Mouse (Mus musculus): ENCODE data around the gene Pdia3. TPM values are rescaled to one million over a fixed set of nuclear protein-coding genes. Genes with fewer than 3 reads are reported as not detected.
A peak's percentile ranks its signal among the peaks of the same experiment; 100 is the strongest.

Gene Pdia3
- polyA plus RNA-seq, 1 experiment from 2014 or later: 547 TPM

DNA sequence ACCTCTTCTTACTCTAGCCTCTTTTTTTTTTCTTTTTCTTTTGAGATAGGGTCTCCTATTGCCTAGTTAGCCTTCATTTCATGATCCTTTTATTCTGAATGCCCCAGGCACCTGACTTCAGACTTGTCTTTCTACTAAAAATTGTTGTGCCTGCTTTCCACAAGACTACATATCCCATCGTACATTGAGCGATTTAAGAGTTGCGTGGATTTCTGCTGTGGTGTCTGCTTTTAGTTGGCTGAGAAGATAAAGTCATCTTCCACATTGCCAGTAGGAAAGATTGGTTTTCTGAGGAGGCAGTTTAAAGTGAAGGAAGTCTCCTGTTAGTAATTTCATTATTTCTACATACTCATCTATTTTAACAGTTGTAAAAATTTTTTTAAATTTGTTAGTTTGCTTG is 2.0 kb downstream of the Pdia3 start:
- no peak overlapping the region for H3K27ac ChIP-seq
- H3K9me3 ChIP-seq (replicated peaks): no peaks in the 10 kb centered on the region
- H3K4me2 ChIP-seq (replicated peaks): peak overlapping the region; percentile 70
- no peaks in the 10 kb centered on the region for H3K27me3 ChIP-seq
- peak overlapping the region; percentile 96; the same call in 1 of the 2 replicates for H3K9ac ChIP-seq
- peak overlapping the region; percentile 92 for H3K4me3 ChIP-seq
- 92% methylated on average over 3 of the region's 3 CpGs for WGBS
- ATAC-seq (ENCODE audit: low FRiP score): no peak
- H3K36me3 ChIP-seq: peaks cover 15% of the 10 kb centered on the region
- peaks cover 29% of the 10 kb centered on the region for H3K4me1 ChIP-seq

DNA sequence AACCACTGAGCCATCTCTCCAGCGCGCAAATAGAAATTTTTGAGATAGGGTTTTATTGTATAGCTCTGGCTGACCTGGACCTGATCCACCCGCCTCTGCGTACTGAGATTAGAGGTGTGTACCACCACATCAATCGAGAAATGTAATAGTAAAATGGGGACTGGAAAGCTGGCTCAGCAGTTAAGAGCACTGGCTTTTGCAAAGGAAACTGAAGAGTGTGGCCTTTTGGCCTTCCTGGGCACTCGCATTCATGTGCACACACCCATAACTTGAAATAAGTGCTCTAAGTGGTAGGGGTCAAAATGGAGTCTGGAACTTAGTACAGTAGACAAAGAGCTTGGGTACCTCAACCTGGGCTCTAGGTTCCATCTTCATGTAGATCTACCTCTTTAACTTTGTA is 2.8 kb downstream of the Pdia3 start:
- ATAC-seq (ENCODE audit: low FRiP score): no peak
- Histone ChIP-seq H3K4me2 (replicated peaks) (peak overlapping the region; percentile 13; the same call in 1 of the 2 replicates), H3K4me3 (no peak overlapping the region), H3K27ac (no peak overlapping the region), H3K9ac (no peak overlapping the region), H3K4me1 (peaks cover 29% of the 10 kb centered on the region), H3K27me3 (no peaks in the 10 kb centered on the region), H3K9me3 (replicated peaks) (no peaks in the 10 kb centered on the region), H3K36me3 (peaks cover 17% of the 10 kb centered on the region)
- 95% methylated on average over 6 of the region's 6 CpGs for WGBS

DNA sequence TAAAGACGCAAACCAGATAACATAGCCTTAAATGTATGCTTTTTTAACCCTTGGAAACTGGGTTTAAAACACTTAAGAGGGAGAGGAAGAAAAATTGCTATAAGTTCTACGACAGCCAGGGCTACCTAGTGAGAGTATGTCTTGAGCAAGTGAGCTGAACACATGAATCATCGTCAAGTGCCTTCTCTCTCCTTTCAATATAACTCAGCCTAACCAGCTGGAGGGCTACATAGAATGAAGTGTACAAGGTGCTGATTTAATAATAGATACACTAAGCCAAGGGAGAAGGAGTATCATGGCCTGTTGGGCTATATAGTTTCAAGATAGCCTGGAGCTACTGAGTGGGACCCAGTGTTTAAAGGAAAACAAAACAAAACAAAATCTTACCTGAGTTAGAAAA is 4.9 kb downstream of the Pdia3 start:
- H3K27ac ChIP-seq: no peak overlapping the region
- H3K36me3 ChIP-seq: peaks cover 32% of the 10 kb centered on the region
- H3K27me3 ChIP-seq: no peaks in the 10 kb centered on the region
- no peak overlapping the region for H3K9ac ChIP-seq
- ATAC-seq (ENCODE audit: low FRiP score): no peak
- no peak overlapping the region for H3K4me3 ChIP-seq
- no peak overlapping the region for H3K4me2 ChIP-seq (replicated peaks)
- H3K4me1 ChIP-seq: peaks cover 27% of the 10 kb centered on the region
- H3K9me3 ChIP-seq (replicated peaks): no peaks in the 10 kb centered on the region
- WGBS: 92% methylated on average over 3 of the region's 3 CpGs

DNA sequence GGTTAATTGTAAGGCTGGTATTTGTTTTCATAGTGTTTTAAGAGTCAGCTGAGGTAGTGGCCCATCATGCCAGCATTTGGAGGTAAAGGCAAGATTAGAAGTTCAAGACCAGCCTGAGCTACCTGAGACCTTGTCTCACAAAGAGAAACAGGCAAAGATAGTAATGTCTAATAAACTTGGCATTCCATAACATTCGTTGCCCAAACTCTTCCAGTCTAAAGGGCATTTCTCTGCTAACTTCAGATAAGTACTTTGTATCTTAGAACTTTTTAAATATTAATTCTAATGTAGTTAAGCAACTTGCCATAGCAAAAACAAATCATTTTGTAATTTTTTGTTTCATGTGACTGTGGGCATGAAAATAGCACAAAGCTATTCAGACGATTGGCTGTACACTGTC is 9.6 kb downstream of the Pdia3 start:
- Histone ChIP-seq H3K36me3 (peaks cover 69% of the 10 kb centered on the region), H3K27me3 (no peaks in the 10 kb centered on the region), H3K4me3 (no peak overlapping the region), H3K27ac (no peak overlapping the region), H3K9ac (no peak overlapping the region), H3K4me1 (peaks cover 5% of the 10 kb centered on the region; the same call in 1 of the 2 replicates), H3K9me3 (replicated peaks) (no peaks in the 10 kb centered on the region), H3K4me2 (replicated peaks) (no peak overlapping the region)
- WGBS: 97% methylated on average over 2 of the region's 2 CpGs
- no peak for ATAC-seq (ENCODE audit: low FRiP score)

DNA sequence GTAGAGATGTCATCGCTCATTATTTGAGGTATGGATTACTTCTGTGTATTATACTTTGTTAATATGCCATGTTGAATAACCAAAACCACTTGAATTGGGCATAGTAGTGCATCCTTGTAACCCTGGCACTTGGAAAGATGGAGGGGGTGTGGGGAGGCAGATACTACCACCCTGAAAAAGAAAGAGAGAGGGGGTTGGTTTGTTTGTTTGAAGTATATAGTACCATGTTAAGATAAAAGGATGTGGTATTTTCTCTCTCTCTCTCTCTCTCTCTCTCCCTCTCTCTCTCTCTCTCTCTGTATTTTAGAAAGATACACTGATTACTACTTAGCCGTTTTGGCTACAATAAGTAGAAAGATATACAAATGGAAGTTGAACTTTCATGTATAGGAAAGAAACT is 12.3 kb downstream of the Pdia3 start:
- Histone ChIP-seq H3K4me2 (replicated peaks) (no peak overlapping the region), H3K27ac (no peak overlapping the region), H3K9me3 (replicated peaks) (no peaks in the 10 kb centered on the region), H3K4me1 (no peaks in the 10 kb centered on the region), H3K4me3 (no peak overlapping the region), H3K36me3 (peaks cover 85% of the 10 kb centered on the region), H3K9ac (no peak overlapping the region), H3K27me3 (no peaks in the 10 kb centered on the region)
- no peak for ATAC-seq (ENCODE audit: low FRiP score)
- WGBS: 97% methylated on average over 2 of the region's 2 CpGs

DNA sequence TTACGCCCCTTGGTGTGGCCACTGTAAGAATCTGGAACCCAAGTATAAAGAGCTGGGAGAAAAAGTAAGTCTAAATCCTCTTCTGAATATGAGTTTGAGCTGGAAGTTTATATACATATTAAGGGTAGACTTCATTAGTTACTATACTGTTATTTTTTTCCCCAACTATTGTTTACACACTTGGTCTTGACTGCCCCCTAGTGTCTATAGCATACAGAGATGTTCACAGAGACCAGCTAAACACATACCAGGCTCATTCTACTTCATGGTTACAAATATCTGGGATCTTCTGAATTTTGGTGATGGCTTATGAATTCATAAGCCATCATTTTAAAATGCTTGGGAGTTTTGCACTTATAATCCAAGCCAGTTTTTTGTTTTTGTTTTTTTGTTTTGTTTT is 21.3 kb downstream of the Pdia3 start:
- no peak overlapping the region for H3K9ac ChIP-seq
- no peak overlapping the region for H3K4me2 ChIP-seq (replicated peaks)
- peaks cover 92% of the 10 kb centered on the region for H3K36me3 ChIP-seq
- H3K9me3 ChIP-seq (replicated peaks): no peaks in the 10 kb centered on the region
- WGBS: 97% methylated on average over 1 of the region's 1 CpGs
- H3K27me3 ChIP-seq: no peaks in the 10 kb centered on the region
- no peaks in the 10 kb centered on the region for H3K4me1 ChIP-seq
- no peak for ATAC-seq (ENCODE audit: low FRiP score)
- no peak overlapping the region for H3K4me3 ChIP-seq
- H3K27ac ChIP-seq: no peak overlapping the region

DNA sequence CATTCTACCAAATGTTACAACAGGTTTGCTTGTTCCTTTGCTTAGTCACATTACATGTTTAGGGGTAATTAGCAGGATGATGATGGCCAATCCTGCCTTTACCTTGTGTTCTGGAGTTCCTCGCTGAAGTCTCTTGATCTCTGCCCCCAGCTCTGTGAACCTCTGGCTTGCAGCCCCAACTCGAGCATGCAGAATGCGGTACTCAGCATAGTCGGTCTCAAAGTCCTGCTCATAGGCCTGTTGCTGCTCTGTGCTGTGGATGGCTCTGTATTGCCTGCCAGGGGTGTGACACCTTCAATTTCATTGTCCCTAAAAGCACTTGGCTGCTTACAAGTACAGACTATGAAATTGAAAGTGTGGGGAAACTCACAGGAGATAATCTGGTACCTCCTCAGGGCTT is 26.2 kb downstream of the Pdia3 start:
- Histone ChIP-seq H3K9ac (no peak overlapping the region), H3K4me3 (no peak overlapping the region), H3K9me3 (replicated peaks) (no peaks in the 10 kb centered on the region), H3K27me3 (peaks cover 31% of the 10 kb centered on the region), H3K27ac (no peak overlapping the region), H3K4me1 (peaks cover 20% of the 10 kb centered on the region), H3K36me3 (peaks cover 44% of the 10 kb centered on the region), H3K4me2 (replicated peaks) (no peak overlapping the region)
- ATAC-seq (ENCODE audit: low FRiP score): no peak
- WGBS: 82% methylated on average over 4 of the region's 4 CpGs

DNA sequence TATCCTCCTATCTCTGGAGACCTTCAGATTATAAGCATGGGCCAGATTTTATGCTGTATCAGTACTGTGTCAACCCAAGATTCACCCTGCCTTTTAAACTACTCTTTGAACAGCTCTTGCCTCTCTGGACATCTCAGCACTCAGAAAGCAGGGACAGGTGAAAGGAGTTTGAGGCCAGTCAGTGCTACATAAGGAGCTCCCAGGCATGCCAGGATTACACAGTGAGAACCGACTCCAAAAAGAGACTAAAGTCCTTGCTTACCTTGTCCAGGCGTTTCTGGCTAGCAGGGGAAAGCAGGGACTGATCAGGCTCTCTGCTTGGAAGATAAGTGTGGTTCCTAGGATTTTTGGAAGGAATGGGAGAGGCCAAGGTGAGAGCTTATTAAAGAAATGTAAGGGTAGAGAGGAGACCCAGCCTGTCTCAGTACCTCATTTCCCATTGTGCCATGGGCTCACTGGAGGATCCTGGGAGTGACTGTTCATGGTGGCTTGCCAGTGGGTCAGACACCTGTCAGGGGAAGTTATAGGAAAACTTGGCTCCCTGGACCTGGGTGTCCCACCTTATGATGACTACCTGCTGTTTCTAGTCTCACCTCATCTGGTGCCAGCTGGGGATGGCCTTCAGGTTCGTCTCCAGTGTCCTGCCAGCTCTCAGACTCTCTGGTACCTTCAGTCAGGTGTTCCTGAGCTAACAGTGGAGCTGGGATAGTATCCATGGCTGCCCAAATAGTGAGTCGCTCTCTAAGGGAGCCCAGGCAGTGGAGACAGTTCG is 27.4 kb downstream of the Pdia3 start:
- H3K4me1 ChIP-seq: peaks cover 20% of the 10 kb centered on the region
- no peaks in the 10 kb centered on the region for H3K9me3 ChIP-seq (replicated peaks)
- no peak overlapping the region for H3K27ac ChIP-seq
- no peak overlapping the region for H3K4me3 ChIP-seq
- peaks cover 32% of the 10 kb centered on the region for H3K36me3 ChIP-seq
- 63% methylated on average over 5 of the region's 5 CpGs for WGBS
- H3K4me2 ChIP-seq (replicated peaks): no peak overlapping the region
- no peak for ATAC-seq (ENCODE audit: low FRiP score)
- peaks cover 31% of the 10 kb centered on the region for H3K27me3 ChIP-seq
- no peak overlapping the region for H3K9ac ChIP-seq

DNA sequence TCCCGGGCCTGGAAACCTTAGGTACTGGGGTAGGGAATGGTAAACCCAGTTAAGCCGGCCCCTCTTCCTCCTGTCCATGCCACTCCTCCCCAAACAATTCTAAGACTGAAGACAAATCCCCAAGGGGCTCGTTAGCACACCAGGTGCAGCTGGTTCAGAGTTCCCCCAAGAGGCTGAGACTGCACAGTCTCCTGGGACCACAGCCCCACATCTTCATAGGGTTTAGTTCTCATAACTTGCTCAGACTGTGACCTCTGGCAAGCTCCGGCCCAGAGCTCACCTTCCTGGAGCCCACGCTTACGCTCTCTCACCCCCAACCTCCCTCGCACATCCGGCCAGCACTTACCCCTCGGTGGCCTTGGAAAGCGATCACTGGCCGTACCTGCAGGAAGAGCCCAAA is 28.2 kb downstream of the Pdia3 start:
- Histone ChIP-seq H3K36me3 (peaks cover 27% of the 10 kb centered on the region), H3K27ac (no peak overlapping the region), H3K4me3 (peak overlapping the region; percentile 35), H3K27me3 (peaks cover 31% of the 10 kb centered on the region), H3K9ac (peak overlapping the region; percentile 45), H3K4me1 (peaks cover 20% of the 10 kb centered on the region), H3K4me2 (replicated peaks) (peak overlapping the region; percentile 60), H3K9me3 (replicated peaks) (no peaks in the 10 kb centered on the region)
- 9% methylated on average over 11 of the region's 11 CpGs for WGBS
- no peak for ATAC-seq (ENCODE audit: low FRiP score)

DNA sequence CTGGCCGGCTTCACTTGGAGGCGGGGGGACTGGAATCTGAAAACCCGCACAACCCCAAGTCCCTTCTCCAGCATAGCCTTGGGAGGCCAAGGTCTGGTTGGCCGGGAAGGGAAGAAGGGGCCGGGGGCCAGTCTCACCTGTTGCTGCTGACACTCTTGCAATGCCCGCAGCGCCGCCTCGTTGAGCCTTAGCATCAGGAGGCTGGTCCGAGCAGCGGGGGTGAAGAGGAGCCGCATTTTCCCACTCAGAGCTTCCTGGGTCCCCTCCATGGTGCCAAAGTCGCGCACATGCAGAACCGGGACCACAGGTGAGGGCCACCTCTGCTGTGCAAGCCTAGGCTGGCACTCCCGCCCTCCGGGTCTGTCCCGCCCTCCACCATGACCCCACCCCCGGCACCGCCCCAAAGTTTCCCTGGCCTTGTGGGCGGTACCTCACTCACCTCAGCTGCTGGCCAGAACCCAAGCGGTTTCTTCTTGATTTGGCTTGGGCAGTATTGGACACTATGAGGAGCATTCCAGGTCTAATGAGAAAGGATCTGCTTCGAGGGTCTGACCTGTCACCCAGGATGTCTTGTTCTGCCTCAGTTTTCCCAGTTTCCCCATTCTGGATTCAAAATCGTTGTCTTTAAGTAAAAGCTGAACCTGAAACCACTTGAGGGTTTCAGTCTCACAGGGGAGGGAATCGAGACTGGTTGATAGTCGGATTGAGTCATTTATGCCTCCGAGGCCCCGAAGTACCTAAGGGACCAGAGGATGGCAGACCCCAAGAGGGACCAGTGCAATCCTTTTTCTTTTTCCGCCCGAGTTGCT is 28.9 kb downstream of the Pdia3 start:
- peak overlapping the region; percentile 35 for H3K4me3 ChIP-seq
- H3K4me1 ChIP-seq: peaks cover 20% of the 10 kb centered on the region
- no peak overlapping the region for H3K27ac ChIP-seq
- peak overlapping the region; percentile 60 for H3K4me2 ChIP-seq (replicated peaks)
- WGBS: 2% methylated on average over 30 of the region's 30 CpGs
- H3K9ac ChIP-seq: peak overlapping the region; percentile 45
- H3K9me3 ChIP-seq (replicated peaks): no peaks in the 10 kb centered on the region
- ATAC-seq (ENCODE audit: low FRiP score): 0 out of 2 replicates have a peak, but pooled peaks have one; percentile 50
- peaks cover 31% of the 10 kb centered on the region for H3K27me3 ChIP-seq
- H3K36me3 ChIP-seq: peaks cover 21% of the 10 kb centered on the region

DNA sequence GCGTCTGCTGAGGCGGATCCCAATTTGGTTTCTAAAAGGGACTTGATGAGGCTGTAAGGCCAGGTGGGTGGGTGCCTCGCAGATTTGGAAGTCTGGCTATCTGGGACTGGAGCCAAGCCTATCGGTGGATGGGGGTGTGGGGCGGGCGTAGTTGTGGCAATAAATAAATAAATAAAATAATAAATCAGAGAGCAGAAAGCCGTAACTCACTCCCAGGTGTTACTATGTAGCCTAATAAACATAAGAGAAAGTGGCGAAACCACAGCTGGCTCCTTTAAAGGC is 29.4 kb downstream of the Pdia3 start:
- Histone ChIP-seq H3K4me3 (0 out of 2 replicates have a peak overlapping the region, but pooled peaks have one; percentile 35), H3K36me3 (peaks cover 15% of the 10 kb centered on the region), H3K27me3 (peaks cover 31% of the 10 kb centered on the region), H3K27ac (no peak overlapping the region), H3K9ac (peak overlapping the region; percentile 8; the same call in 1 of the 2 replicates), H3K9me3 (replicated peaks) (no peaks in the 10 kb centered on the region), H3K4me2 (replicated peaks) (peak overlapping the region; percentile 60), H3K4me1 (peaks cover 23% of the 10 kb centered on the region)
- WGBS: 21% methylated on average over 8 of the region's 8 CpGs
- ATAC-seq (ENCODE audit: low FRiP score): no peak

DNA sequence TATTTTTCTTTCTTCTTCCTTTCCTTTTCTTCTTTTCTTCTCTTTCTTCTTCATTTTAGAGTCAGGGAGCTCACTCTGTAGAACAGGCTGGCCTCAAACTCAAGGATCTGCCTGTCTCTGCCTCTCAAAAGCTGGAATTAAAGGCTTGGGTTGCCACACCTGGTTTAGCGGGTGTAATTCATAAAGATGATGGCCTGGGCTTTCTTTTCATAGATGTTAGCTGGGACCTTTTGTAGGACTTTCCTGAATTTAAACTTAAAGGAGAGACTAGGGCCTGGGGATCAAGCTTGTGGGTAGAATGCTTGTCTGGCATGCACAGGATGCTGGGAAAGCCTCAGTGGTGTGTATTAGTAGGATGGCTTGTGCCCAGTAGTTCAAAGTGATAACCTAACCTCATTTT is 30.6 kb downstream of the Pdia3 start, which contains the start of gene Ell3:
Gene Ell3 (minus strand): TSS at position 101 of the 400 bp plus-strand sequence.
- no peaks in the 10 kb centered on the region for H3K9me3 ChIP-seq (replicated peaks)
- peak within 1 kb of the TSS; percentile 60 for H3K4me2 ChIP-seq (replicated peaks)
- H3K36me3 ChIP-seq: peaks cover 4% of the 10 kb centered on the region
- no peak within 1 kb of the TSS for H3K27ac ChIP-seq
- no peak for ATAC-seq (ENCODE audit: low FRiP score)
- peaks cover 26% of the 10 kb centered on the region for H3K4me1 ChIP-seq
- no peak within 1 kb of the TSS for H3K4me3 ChIP-seq
- 83% methylated on average over 1 of the region's 1 CpGs for WGBS
- peaks cover 31% of the 10 kb centered on the region for H3K27me3 ChIP-seq
- H3K9ac ChIP-seq: no peak within 1 kb of the TSS; the same call in 1 of the 2 replicates

Data from hindbrain, embryonic 12.5 days (tissue).